Mouse (Mus musculus): ENCODE data around the gene Kidins220. TPM values are rescaled to one million over a fixed set of nuclear protein-coding genes. Genes with fewer than 3 reads are reported as not detected.

Gene Kidins220
- polyA plus RNA-seq, 1 experiment from 2014 or later: 31.1 TPM

DNA sequence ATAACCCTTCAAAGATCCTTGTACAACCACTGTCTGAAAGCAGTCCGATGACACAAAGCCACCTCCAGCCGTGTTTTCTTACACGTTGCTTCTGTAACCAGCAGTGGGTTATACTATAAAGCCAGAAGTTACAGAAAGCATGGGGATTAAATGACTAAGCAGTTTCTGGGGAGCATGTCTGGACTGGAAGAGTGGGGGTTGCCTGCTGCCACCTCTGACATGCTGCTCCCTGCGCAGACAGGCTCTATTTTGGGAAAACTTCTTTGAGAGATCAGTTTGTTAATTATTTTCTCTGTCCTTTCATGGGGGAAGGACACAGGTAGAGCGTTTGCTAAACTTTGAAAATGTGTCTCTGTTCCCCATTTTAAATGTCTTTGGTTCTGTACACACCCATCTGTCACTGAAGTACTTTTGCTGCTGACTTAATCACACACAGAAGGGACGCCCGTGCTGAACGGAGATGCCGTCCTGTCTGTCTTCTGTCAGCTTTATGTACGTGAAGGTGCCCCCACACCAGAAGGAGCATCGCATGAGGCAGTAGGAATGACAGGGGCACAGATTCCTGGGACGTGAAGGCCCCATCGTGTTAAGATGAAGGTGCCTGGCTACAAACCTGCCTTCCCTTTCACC is 11.2 kb upstream of the Kidins220 start:
- H3K4me1 ChIP-seq: peaks cover 20% of the 10 kb centered on the region
- 53% methylated on average over 13 of the region's 13 CpGs for WGBS
- H3K27ac ChIP-seq: peak overlapping the region; percentile 77
- no peak overlapping the region for H3K4me3 ChIP-seq (replicated peaks)
- H3K9me3 ChIP-seq (replicated peaks): no peaks in the 10 kb centered on the region
- no peak overlapping the region for H3K4me2 ChIP-seq
- H3K27me3 ChIP-seq: no peaks in the 10 kb centered on the region
- ATAC-seq (replicated peaks; ENCODE audit: low FRiP score): no peak; the same call in 1 of the 2 replicates
- H3K9ac ChIP-seq: no peak overlapping the region
- peaks cover 14% of the 10 kb centered on the region for H3K36me3 ChIP-seq

DNA sequence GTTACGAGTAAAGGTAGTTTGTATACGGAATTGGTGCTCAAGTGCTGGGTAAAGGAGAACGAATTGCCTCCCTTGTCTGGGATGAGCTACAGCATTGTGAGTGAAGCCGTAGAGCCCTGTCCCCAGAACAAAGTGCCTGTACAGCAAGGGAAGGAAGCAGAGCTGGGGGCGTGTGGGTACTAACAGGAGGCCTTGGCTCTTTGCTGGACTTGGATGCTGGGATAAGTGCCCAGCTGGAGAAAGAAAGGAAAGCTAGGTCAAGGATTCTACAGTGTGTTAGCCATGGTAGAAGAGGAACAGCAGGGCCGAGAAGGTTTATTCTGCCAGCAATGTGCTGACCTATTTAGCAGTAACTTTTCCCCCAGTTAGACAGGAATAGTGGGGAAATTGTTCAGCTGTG is 9.3 kb upstream of the Kidins220 start:
- H3K9ac ChIP-seq: no peak overlapping the region
- H3K36me3 ChIP-seq: peaks cover 3% of the 10 kb centered on the region; the same call in 1 of the 2 replicates
- ATAC-seq (replicated peaks; ENCODE audit: low FRiP score): no peak
- no peaks in the 10 kb centered on the region for H3K27me3 ChIP-seq
- no peak overlapping the region for H3K27ac ChIP-seq
- H3K4me2 ChIP-seq: no peak overlapping the region
- no peak overlapping the region for H3K4me3 ChIP-seq (replicated peaks)
- peaks cover 15% of the 10 kb centered on the region for H3K4me1 ChIP-seq
- WGBS: 75% methylated on average over 6 of the region's 6 CpGs
- H3K9me3 ChIP-seq (replicated peaks): no peaks in the 10 kb centered on the region

DNA sequence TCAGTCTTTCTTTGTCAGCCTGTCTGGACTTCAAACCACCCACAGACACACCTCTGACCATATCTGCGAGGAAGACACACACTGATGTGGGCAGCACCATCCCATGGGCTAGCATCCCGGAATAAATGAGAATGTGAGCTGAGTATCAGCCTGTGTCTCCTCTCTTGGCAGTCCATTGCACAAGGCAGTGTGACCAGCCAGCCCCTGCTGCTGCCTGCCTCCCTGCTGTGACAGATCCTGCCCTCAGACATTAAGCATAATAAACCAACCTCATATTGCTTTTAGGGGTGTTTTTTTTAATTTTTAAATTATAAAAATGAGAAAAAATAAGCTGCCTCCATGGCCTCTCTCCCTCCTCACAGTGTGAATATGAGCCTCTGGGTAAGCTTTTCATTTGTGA is 8.7 kb upstream of the Kidins220 start:
- Histone ChIP-seq H3K4me3 (replicated peaks) (no peak overlapping the region), H3K4me1 (peaks cover 14% of the 10 kb centered on the region), H3K27ac (no peak overlapping the region), H3K9ac (no peak overlapping the region), H3K9me3 (replicated peaks) (no peaks in the 10 kb centered on the region), H3K27me3 (no peaks in the 10 kb centered on the region), H3K4me2 (no peak overlapping the region), H3K36me3 (no peaks in the 10 kb centered on the region)
- no peak for ATAC-seq (replicated peaks; ENCODE audit: low FRiP score)
- 93% methylated on average over 2 of the region's 2 CpGs for WGBS

DNA sequence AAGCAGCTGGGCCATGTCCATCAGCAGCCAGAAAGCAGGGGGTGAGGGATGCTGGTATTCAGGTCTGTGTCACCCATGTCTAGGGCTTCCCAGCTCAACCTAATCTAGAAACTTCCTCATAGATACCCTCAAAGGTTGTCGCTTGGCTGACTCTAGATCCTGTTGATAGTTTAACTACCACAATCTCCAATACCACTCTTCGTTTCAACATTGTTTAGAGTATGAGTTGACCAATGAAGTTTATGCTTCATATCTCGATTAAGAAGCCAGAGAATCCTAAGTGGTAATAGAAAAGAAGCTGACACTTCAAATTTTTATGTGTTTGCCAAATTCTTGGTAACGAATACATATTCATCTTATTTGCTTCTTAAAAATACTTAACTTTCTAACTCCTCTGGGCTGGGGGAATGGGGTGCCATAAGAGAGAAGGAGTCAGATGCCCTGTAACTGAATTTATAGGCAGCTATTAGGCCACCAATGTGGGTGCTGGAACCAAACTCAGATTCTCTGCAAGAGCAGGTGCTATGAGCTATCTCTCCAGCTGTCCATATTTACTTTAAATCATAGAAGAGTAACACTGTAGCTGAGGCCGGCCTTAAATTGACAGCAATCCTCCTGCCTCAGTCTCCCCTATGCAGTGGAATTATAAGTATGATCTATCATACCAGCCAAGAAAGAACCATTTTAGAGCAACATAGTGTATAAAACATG is 3.1 kb upstream of the Kidins220 start:
- H3K4me3 ChIP-seq (replicated peaks): no peak overlapping the region
- H3K27me3 ChIP-seq: no peaks in the 10 kb centered on the region
- 85% methylated on average over 5 of the region's 5 CpGs for WGBS
- H3K4me2 ChIP-seq: no peak overlapping the region
- ATAC-seq (replicated peaks; ENCODE audit: low FRiP score): no peak
- H3K9me3 ChIP-seq (replicated peaks): no peaks in the 10 kb centered on the region
- no peaks in the 10 kb centered on the region for H3K36me3 ChIP-seq
- peaks cover 26% of the 10 kb centered on the region for H3K4me1 ChIP-seq
- no peak overlapping the region for H3K9ac ChIP-seq
- H3K27ac ChIP-seq: no peak overlapping the region

DNA sequence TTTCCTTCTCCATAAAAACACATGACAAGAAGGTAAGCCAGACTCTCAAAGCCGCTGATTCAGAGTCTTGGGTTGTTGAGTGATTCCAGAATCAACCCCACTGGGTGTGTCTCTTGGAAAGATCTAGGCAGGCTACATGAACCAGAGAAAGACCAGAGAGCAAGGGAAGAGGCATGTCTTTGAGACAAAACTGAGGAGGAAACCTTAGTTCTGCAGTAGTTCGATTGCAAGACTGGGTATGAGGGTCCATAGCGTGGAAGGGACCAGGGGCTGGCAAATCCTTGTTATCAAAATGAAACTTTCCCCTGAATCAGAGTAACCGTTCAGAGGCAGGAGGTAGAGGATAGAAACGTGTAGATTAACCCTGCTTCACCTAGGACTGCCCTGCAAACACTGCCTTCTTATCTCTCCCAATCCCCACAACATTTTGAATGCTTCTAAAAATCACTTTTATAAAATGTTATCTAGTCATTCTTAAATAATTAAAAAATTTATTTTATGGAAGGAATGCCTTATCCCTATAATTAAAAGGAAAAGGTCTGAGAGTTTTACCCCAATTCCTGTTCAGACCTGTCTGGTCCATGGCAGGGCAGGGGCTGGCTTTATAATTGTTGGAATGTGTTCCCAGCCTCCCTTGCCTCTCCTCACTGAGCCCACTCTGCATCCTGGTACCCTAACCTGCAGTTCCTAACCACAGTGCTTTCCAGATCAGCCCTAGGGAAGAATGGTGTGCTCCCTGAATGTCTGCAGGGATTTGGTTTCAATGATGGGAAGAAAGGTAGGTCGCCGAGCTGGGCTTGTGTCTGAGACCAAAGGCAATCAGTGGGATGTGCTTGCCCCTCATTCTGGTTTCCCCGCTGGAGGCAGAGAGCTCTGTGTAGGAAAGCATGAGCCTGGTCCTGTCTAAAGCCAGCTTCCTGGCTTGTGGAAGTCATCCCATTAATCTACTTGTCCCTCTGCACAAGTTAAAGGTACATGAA is 2.1 kb upstream of the Kidins220 start:
- no peaks in the 10 kb centered on the region for H3K27me3 ChIP-seq
- peaks cover 29% of the 10 kb centered on the region for H3K4me1 ChIP-seq
- H3K9me3 ChIP-seq (replicated peaks): no peaks in the 10 kb centered on the region
- 71% methylated on average over 8 of the region's 8 CpGs for WGBS
- H3K9ac ChIP-seq: no peak overlapping the region
- no peak overlapping the region for H3K27ac ChIP-seq
- no peak overlapping the region for H3K4me3 ChIP-seq (replicated peaks)
- no peak for ATAC-seq (replicated peaks; ENCODE audit: low FRiP score)
- no peak overlapping the region for H3K4me2 ChIP-seq
- H3K36me3 ChIP-seq: peaks cover 8% of the 10 kb centered on the region; the same call in 1 of the 2 replicates

DNA sequence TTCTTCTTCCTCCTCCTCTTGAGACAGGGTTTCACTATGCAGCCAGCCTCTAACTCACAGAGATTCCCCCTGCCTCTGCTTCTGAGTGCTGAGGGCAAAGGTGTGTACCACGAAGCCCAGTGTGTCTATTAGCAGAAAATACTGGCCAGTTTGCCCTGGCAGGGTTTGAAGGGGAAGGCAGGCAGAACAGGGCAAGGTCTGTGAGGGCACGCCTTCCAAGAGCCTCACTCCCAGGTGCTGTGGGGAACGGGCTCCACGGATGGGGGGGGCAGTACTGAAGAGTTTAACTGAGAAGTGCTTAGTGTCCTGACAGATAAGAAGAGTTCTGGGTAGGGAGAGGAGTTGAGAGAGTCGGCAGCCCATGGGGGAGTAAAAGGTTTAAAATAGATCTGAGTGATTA is 1.1 kb upstream of the Kidins220 start:
- Histone ChIP-seq H3K9ac (no peak overlapping the region), H3K27ac (no peak overlapping the region), H3K9me3 (replicated peaks) (no peaks in the 10 kb centered on the region), H3K36me3 (peaks cover 8% of the 10 kb centered on the region; the same call in 1 of the 2 replicates), H3K4me2 (no peak overlapping the region), H3K4me1 (peaks cover 29% of the 10 kb centered on the region), H3K27me3 (no peaks in the 10 kb centered on the region), H3K4me3 (replicated peaks) (no peak overlapping the region)
- WGBS: 66% methylated on average over 5 of the region's 5 CpGs
- ATAC-seq (replicated peaks; ENCODE audit: low FRiP score): no peak

DNA sequence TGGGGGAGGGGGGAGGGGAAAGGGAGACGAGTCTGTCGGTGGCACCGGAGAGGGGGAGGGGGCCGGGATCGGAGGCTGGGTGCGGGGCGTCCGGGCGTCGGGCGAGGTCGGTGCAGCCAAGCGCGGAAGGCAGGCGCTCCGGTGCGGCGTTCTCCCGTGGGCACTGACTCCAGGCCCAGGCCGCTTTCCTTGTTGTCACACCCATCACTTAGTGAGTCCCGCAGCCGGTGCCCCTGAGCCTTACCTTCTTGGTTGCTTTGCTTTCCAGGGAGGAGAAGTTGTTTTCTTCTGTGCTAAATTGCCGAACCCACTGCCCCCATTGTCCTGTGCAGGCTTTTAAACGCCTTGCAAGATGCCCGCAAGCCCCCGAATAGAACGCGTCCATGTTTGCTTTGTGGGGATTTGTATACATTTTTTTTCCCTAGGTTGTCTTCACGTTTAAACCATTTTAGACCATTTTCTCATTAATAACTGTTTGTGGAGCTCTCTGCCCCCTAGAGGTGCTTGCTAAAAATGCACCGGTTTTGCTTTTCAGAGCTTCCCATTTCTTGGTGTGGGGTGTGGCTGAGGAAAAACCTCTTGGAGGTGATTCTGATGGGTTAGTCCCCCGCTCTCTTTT is 499 bp downstream of the Kidins220 start:
- Histone ChIP-seq H3K4me1 (peaks cover 29% of the 10 kb centered on the region), H3K27me3 (no peaks in the 10 kb centered on the region), H3K4me2 (peak overlapping the region; percentile 68), H3K9ac (peak overlapping the region; percentile 63), H3K27ac (peak overlapping the region; percentile 96), H3K36me3 (peaks cover 8% of the 10 kb centered on the region; the same call in 1 of the 2 replicates), H3K9me3 (replicated peaks) (no peaks in the 10 kb centered on the region), H3K4me3 (replicated peaks) (peak overlapping the region; percentile 89)
- peak; percentile 81 for ATAC-seq (replicated peaks; ENCODE audit: low FRiP score)
- WGBS: under 1% methylated on average over 20 of the region's 31 CpGs

DNA sequence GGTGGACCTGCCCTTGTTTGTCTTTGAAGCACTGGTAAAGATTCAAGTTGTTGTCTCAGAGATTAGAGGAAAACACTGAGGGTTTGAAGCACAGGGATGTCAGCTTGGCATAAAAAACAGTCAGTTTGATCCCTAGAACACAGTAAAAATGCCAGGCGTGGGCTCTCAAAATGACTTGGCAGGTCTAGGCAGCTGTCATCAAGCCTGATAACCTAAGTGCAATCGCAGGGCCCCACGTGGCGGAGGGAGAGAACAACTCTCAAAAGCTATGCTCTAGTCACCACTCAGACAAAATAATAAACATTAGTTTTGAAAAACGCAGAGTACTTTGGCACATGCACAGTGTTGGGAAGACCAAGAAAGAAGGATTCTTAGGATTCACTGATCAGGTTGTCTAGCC is 10.5 kb downstream of the Kidins220 start:
- H3K36me3 ChIP-seq: peaks cover 45% of the 10 kb centered on the region
- no peak overlapping the region for H3K9ac ChIP-seq
- no peak for ATAC-seq (replicated peaks; ENCODE audit: low FRiP score)
- H3K4me3 ChIP-seq (replicated peaks): no peak overlapping the region
- no peak overlapping the region for H3K4me2 ChIP-seq
- no peaks in the 10 kb centered on the region for H3K9me3 ChIP-seq (replicated peaks)
- H3K4me1 ChIP-seq: no peaks in the 10 kb centered on the region
- WGBS: 84% methylated on average over 5 of the region's 5 CpGs
- H3K27me3 ChIP-seq: no peaks in the 10 kb centered on the region
- no peak overlapping the region for H3K27ac ChIP-seq

DNA sequence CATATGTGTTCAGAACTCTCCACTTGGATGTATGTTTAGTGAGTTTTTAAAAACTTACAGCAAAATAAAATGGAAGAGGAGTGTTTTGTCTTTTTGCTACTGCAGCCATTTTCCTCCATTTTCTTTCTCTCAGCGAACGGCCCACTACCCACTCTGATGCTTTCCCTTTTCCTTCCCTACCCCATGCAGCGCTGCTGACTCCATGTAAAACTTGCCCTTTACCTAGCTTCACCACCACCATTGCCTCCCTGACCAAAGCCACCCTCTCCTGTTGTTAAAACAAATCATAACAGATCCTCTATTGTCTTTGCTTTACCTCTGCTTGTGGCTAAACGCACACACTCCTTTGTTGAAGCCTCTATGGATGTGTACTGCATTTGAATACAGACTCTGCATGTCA is 20.6 kb downstream of the Kidins220 start:
- Histone ChIP-seq H3K4me3 (replicated peaks) (no peak overlapping the region), H3K27me3 (no peaks in the 10 kb centered on the region), H3K27ac (no peak overlapping the region), H3K36me3 (peaks cover 89% of the 10 kb centered on the region), H3K4me2 (no peak overlapping the region), H3K9ac (no peak overlapping the region), H3K9me3 (replicated peaks) (no peaks in the 10 kb centered on the region), H3K4me1 (no peaks in the 10 kb centered on the region)
- 91% methylated on average over 4 of the region's 4 CpGs for WGBS
- ATAC-seq (replicated peaks; ENCODE audit: low FRiP score): no peak

DNA sequence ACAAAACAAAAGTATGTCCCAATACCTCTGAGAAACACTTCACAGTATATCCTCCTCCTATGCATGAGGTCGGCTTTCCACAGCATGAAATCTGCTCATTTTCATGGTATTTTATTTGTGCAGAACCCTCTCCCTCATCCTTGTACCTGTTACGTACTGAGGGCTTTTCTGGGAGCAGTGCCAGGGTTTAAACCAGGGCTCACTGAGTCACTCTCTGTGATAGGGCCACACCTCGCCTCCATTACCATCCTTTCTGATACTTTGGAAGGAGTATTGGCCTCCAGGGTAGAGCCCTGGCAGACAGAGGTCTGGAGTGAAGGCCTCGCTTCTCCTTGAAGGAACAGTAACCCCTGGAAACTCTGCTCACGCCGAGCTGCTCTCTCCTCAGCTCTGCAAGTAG is 30.6 kb downstream of the Kidins220 start:
- ATAC-seq (replicated peaks; ENCODE audit: low FRiP score): no peak
- Histone ChIP-seq H3K27me3 (no peaks in the 10 kb centered on the region), H3K4me2 (no peak overlapping the region), H3K27ac (no peak overlapping the region), H3K4me1 (no peaks in the 10 kb centered on the region), H3K36me3 (peaks cover 85% of the 10 kb centered on the region), H3K9me3 (replicated peaks) (no peaks in the 10 kb centered on the region), H3K9ac (no peak overlapping the region), H3K4me3 (replicated peaks) (no peak overlapping the region)
- 73% methylated on average over 6 of the region's 6 CpGs for WGBS

DNA sequence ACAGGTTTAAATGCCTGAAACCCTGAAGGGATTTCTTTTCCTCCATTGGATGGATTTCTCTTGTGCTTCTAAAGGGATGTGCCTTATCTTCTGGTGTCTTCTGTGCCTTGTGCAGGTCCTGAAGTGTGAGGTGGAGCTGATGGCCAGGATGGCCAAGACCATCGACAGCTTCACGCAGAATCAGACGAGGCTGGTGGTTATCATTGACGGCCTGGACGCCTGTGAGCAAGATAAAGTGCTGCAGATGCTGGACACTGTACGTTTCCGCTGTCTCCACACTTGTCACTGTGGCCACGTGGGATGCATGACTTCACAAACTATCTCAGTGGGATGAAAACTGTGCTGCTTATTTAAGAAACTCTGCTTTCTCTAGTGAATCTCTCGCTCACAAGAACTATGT is 35.2 kb downstream of the Kidins220 start:
- Histone ChIP-seq H3K27ac (no peak overlapping the region), H3K27me3 (no peaks in the 10 kb centered on the region), H3K4me1 (no peaks in the 10 kb centered on the region), H3K9ac (no peak overlapping the region), H3K36me3 (peaks cover 89% of the 10 kb centered on the region), H3K4me3 (replicated peaks) (no peak overlapping the region), H3K9me3 (replicated peaks) (no peaks in the 10 kb centered on the region), H3K4me2 (no peak overlapping the region)
- ATAC-seq (replicated peaks; ENCODE audit: low FRiP score): no peak
- WGBS: 92% methylated on average over 9 of the region's 9 CpGs

All from kidney, embryonic 15.5 days (tissue).